Mouse (Mus musculus): ENCODE data around the gene Ror2.

DNA sequence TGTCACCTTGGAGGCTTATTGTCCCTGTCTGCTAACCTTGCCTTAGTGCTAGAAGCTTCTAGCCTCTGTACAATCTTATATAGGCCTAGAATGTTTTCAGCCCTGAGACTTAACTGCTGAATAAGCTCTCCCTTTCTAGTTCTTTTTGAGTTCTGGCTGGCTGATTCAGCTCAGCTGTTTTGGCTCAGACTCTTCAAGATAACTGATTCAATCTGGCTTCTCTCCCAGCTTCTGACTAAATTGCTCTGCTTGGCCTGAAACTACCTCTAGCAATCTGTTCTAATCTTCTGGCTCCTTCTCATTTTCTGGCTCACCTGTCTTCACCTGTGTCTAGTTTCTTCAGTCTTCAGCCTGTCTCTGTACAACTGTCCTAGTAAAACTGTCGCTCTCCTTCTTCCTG lies 39.6 kb upstream of the Ror2 start:
- TF ChIP-seq CTCF (IDR thresholded peaks at IDR 0.05; ENCODE audit: extremely low read depth, insufficient read depth, low read length), result no peak
- no peak for TF ChIP-seq POLR2A (IDR thresholded peaks at IDR 0.05; ENCODE audit: extremely low read depth, insufficient read depth, low read length)

Data from cortical plate, adult 2 months (tissue).